ENCODE assay signal across 8 mouse cellular contexts in genomic region chr4:126161986-126162385, GRCm38 (mm10). TPM values are rescaled to one million over a fixed set of nuclear protein-coding genes. Genes with fewer than 3 reads are reported as not detected.
DNase-seq lines count a peak whose midpoint lies in the region; ATAC-seq and TF ChIP-seq lines count a peak whose summit lies in the region.

No protein-coding gene starts in this region.

- H3K9ac ChIP-seq in forebrain, embryonic 13.5 days: peak overlapping the region; percentile 85; the same call in 1 of the 2 replicates
- H3K9ac ChIP-seq in intestine, embryonic 14.5 days (ENCODE audit: low read length): peak overlapping the region; percentile 77
- H3K9ac ChIP-seq in midbrain, embryonic 16.5 days (ENCODE audit: low read depth, low read length): 0 out of 2 replicates have a peak overlapping the region, but pooled peaks have one; percentile 80

- 81% methylated on average over 7 of the region's 9 CpGs for WGBS in forebrain, embryonic 13.5 days
- WGBS in intestine, embryonic 14.5 days: 59% methylated on average over 9 of the region's 9 CpGs
- 68% methylated on average over 9 of the region's 9 CpGs for WGBS in midbrain, embryonic 16.5 days

- peak overlapping the region; percentile 83; the same call in 1 of the 2 replicates for H3K4me3 ChIP-seq in layer of hippocampus, adult 2 months
- H3K4me3 ChIP-seq in forebrain, embryonic 13.5 days: peak overlapping the region; percentile 57; the same call in 1 of the 2 replicates
- peak overlapping the region; percentile 51 for H3K4me3 ChIP-seq in intestine, embryonic 14.5 days (ENCODE audit: low read depth, low read length)
- H3K4me3 ChIP-seq in midbrain, embryonic 16.5 days (ENCODE audit: low read depth, low read length): no peak overlapping the region

- no peak overlapping the region; the same call in 1 of the 2 replicates for H3K27ac ChIP-seq in layer of hippocampus, adult 2 months
- no peak overlapping the region for H3K27ac ChIP-seq in forebrain, embryonic 13.5 days
- H3K27ac ChIP-seq in intestine, embryonic 14.5 days (ENCODE audit: low read depth): no peak overlapping the region
- H3K27ac ChIP-seq in midbrain, embryonic 16.5 days (ENCODE audit: low read length): no peak overlapping the region

- DNase-seq in layer of hippocampus, adult 2 months (ENCODE audit: low spot score in 2 of 2): no peak
- DNase-seq in layer of hippocampus, adult 11-12 months (ENCODE audit: low spot score): no peak
- DNase-seq in intestine, embryonic 14.5 days (ENCODE audit: low spot score): no peak
- DNase-seq in right cerebral cortex, postnatal 36 days (ENCODE audit: low spot score in 2 of 2): no peak
- no peak for DNase-seq in urinary bladder, postnatal 14 days (ENCODE audit: low spot score)

- ATAC-seq in forebrain, embryonic 13.5 days: no peak
- 0 out of 2 replicates have a peak, but pooled peaks have one; percentile 1 for ATAC-seq in intestine, embryonic 14.5 days (replicated peaks; ENCODE audit: low FRiP score, low TSS enrichment, low read depth)
- 0 out of 2 replicates have a peak, but pooled peaks have one; percentile 7 for ATAC-seq in midbrain, embryonic 16.5 days
- ATAC-seq in monocyte, adult 5-6 weeks (replicated peaks; ENCODE audit: insufficient number of reproducible peaks, low FRiP score, low TSS enrichment, poor library complexity, severe bottlenecking): no peak

- no peaks in the 10 kb centered on the region for H3K9me3 ChIP-seq in forebrain, embryonic 13.5 days (replicated peaks)
- H3K9me3 ChIP-seq in intestine, embryonic 14.5 days (ENCODE audit: control insufficient read depth, low read length): no peaks in the 10 kb centered on the region
- H3K9me3 ChIP-seq in midbrain, embryonic 16.5 days (replicated peaks; ENCODE audit: control insufficient read depth, low read length, poor library complexity, severe bottlenecking): no peaks in the 10 kb centered on the region

- H3K27me3 ChIP-seq in forebrain, embryonic 13.5 days: no peaks in the 10 kb centered on the region
- H3K27me3 ChIP-seq in intestine, embryonic 14.5 days (replicated peaks; ENCODE audit: control insufficient read depth, insufficient read depth, low read length): no peaks in the 10 kb centered on the region
- H3K27me3 ChIP-seq in midbrain, embryonic 16.5 days (ENCODE audit: control insufficient read depth, insufficient read depth, low read depth, low read length): no peaks in the 10 kb centered on the region

- no peak for TF ChIP-seq CTCF in layer of hippocampus, adult 2 months (conservative IDR thresholded peaks at IDR 0.05)

- peaks cover 16% of the 10 kb centered on the region for H3K4me1 ChIP-seq in forebrain, embryonic 13.5 days
- H3K4me1 ChIP-seq in intestine, embryonic 14.5 days (replicated peaks; ENCODE audit: control insufficient read depth, insufficient read depth, low read length): peaks cover 9% of the 10 kb centered on the region; the same call in 1 of the 2 replicates
- peaks cover 6% of the 10 kb centered on the region; the same call in 1 of the 2 replicates for H3K4me1 ChIP-seq in midbrain, embryonic 16.5 days (ENCODE audit: control insufficient read depth, insufficient read depth, low read length)

- peaks cover 21% of the 10 kb centered on the region for H3K36me3 ChIP-seq in forebrain, embryonic 13.5 days (ENCODE audit: poor library complexity, severe bottlenecking)
- peaks cover 14% of the 10 kb centered on the region for H3K36me3 ChIP-seq in intestine, embryonic 14.5 days (ENCODE audit: control insufficient read depth, insufficient read depth, low read length)
- peaks cover 9% of the 10 kb centered on the region; the same call in 1 of the 2 replicates for H3K36me3 ChIP-seq in midbrain, embryonic 16.5 days (ENCODE audit: control insufficient read depth, insufficient read depth, low read length)

- peak overlapping the region; percentile 99 for H3K4me2 ChIP-seq in forebrain, embryonic 13.5 days
- peak overlapping the region; percentile 92 for H3K4me2 ChIP-seq in intestine, embryonic 14.5 days (ENCODE audit: low read length)
- peak overlapping the region; percentile 84 for H3K4me2 ChIP-seq in midbrain, embryonic 16.5 days (ENCODE audit: low read length)

RNA-seq across cellular contexts. Expression of gene Sh3d21, which starts 1.3 kb away (rescaled TPM):
- under 1 TPM; 0.59 to 0.81 TPM for total RNA-seq in layer of hippocampus, adult 2 months (2021)
- polyA plus RNA-seq in forebrain, embryonic 13.5 days (2015; fragmentation: Nextera tagmentation; extraction: Ambion mirVana): 0.39 and 0.41 TPM in 2 replicates
- polyA plus RNA-seq in intestine, embryonic 14.5 days (2014; fragmentation: Nextera tagmentation; extraction: Ambion mirVana): 7.4 and 7.9 TPM in 2 replicates
- polyA plus RNA-seq in midbrain, embryonic 16.5 days (2015; fragmentation: Nextera tagmentation; extraction: Ambion mirVana): 1.4 and 1.8 TPM in 2 replicates
- 0.19 to 1.3 TPM in 2 of 3 replicates, not detected in the other for total RNA-seq in monocyte, adult 5-6 weeks (2017)

RNA-seq across cellular contexts. Expression of gene Eva1b, which starts 14.4 kb away (rescaled TPM):
- total RNA-seq in layer of hippocampus, adult 2 months (2021): 1 to 10 TPM; 3.3 to 3.6 TPM
- 7.9 and 8.1 TPM in 2 replicates for polyA plus RNA-seq in forebrain, embryonic 13.5 days (2015; fragmentation: Nextera tagmentation; extraction: Ambion mirVana)
- polyA plus RNA-seq in intestine, embryonic 14.5 days (2014; fragmentation: Nextera tagmentation; extraction: Ambion mirVana): 61.0 and 63.2 TPM in 2 replicates
- polyA plus RNA-seq in midbrain, embryonic 16.5 days (2015; fragmentation: Nextera tagmentation; extraction: Ambion mirVana): 7.9 and 10.0 TPM in 2 replicates
- 1.2 to 2.6 TPM (median 2.5 TPM) in 3 replicates for total RNA-seq in monocyte, adult 5-6 weeks (2017)

RNA-seq across cellular contexts. Expression of gene Thrap3, which starts 40.6 kb away (rescaled TPM):
- 100 to 1,000 TPM; 150 to 166 TPM for total RNA-seq in layer of hippocampus, adult 2 months (2021)
- 194 and 202 TPM in 2 replicates for polyA plus RNA-seq in forebrain, embryonic 13.5 days (2015; fragmentation: Nextera tagmentation; extraction: Ambion mirVana)
- 206 TPM in 2 replicates for polyA plus RNA-seq in intestine, embryonic 14.5 days (2014; fragmentation: Nextera tagmentation; extraction: Ambion mirVana)
- 124 and 137 TPM in 2 replicates for polyA plus RNA-seq in midbrain, embryonic 16.5 days (2015; fragmentation: Nextera tagmentation; extraction: Ambion mirVana)
- 431 to 662 TPM (median 493 TPM) in 3 replicates for total RNA-seq in monocyte, adult 5-6 weeks (2017)

RNA-seq across cellular contexts. Expression of gene Stk40, which starts 58.2 kb away (rescaled TPM):
- 10 to 100 TPM; 24.8 to 26.6 TPM for total RNA-seq in layer of hippocampus, adult 2 months (2021)
- polyA plus RNA-seq in forebrain, embryonic 13.5 days (2015; fragmentation: Nextera tagmentation; extraction: Ambion mirVana): 34.2 and 36.1 TPM in 2 replicates
- polyA plus RNA-seq in intestine, embryonic 14.5 days (2014; fragmentation: Nextera tagmentation; extraction: Ambion mirVana): 22.5 and 23.8 TPM in 2 replicates
- polyA plus RNA-seq in midbrain, embryonic 16.5 days (2015; fragmentation: Nextera tagmentation; extraction: Ambion mirVana): 27.1 and 31.1 TPM in 2 replicates
- 37.1 to 68.5 TPM (median 61.2 TPM) in 3 replicates for total RNA-seq in monocyte, adult 5-6 weeks (2017)

Comparison
In these comparisons a context has a peak if more than half of its experiments do, and no peak if none do; other contexts are left out.
1. ATAC-seq: peak in intestine, embryonic 14.5 days (single experiment) and midbrain, embryonic 16.5 days (single experiment); none in forebrain, embryonic 13.5 days (single experiment) and monocyte, adult 5-6 weeks (single experiment).
2. Peak in every context shown above with its lines, with median percentiles within 50 percentile points of each other: H3K4me2 ChIP-seq and H3K9ac ChIP-seq.